Mouse (Mus musculus) megakaryocyte, adult 5-6 weeks (primary cell): Measurements from ENCODE around the gene Svep1. TPM values are rescaled to one million over a fixed set of nuclear protein-coding genes. Genes with fewer than 3 reads are reported as not detected.
A peak's percentile ranks its signal among the peaks of the same experiment; 100 is the strongest.

ENCODE experiments used
- ATAC-seq: 2 replicates; pipeline ENCODE4 v1.8.0; 2016; ENCODE audit warnings: mild to moderate bottlenecking, inconsistent platforms; ENCODE audit not compliant: poor library complexity, severe bottlenecking
- total RNA-seq, 2 experiments: library from RNA; stranded (forward) in 1 of 2; stranded (reverse) in 1 of 2; fragments of 153-499, 151-499 nt in 1 of 2; fragments of 221-1000, 200-1000 nt in 1 of 2; gene quantifications; 2 replicates each; pipeline versions ENCODE4 v1.2.3 to v1.2.4; 2015 to 2017

Gene Svep1
- total RNA-seq, 2 experiments from 2014 or later: 0.07 TPM; not detected in 1

DNA sequence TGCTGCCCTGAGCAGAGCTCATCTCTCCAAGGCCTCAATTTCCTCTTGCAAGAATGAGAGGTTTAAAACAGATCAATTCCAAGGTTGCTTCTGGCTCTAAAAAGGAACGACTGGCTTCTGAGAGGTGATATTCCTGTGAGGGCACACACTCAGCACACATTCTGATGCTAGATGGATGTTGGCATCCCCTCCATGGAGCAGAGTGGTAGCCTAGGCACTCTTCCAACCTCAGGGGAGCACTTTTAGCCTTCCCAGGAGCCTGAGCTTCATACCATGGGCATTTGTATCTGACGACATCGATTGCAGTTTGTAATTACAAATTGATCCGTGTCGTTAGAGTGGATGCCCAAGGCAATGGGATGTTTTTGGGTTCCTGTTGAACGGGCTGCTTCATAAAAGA lies 33.3 kb downstream of the Svep1 start:
- no peak for ATAC-seq

DNA sequence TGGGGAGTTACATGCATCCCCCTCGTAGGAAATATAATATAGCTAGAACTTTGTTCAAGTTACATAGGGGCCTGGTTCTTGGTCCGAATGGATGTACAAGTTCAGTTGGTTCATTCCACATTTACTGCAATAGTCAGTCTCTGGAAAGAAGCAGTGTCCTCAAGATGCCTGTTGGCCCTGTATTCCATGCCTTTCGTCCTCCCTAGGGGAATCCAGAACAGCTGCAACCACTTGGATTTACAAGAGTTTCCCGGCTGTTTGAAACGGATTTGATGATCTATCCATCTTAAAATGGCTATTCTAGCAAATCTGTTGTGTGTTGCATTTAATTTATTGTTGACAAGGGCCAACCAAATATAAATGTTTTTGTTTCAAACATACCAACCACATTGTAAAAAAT lies 36.2 kb downstream of the Svep1 start:
- ATAC-seq: no peak

DNA sequence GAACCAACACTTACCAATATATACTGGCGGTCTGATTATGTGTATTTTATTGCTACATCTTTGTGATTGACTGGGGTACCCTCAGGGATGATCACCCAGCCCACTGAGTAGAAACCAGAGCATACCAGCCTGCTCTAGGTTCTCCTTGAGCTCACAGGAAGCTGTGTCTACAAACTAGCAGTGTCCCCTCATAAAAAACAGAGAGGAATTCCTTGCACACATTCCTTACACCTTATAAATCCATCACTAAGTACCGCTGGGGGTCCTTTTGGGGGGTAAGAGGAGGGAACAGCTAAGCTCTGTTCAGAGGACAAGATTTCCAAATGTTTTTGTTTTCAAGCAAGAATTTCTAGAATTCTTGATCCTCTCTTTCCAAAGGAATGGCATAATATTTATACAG lies 36.7 kb downstream of the Svep1 start:
- no peak for ATAC-seq

- no peak for ATAC-seq
Observed at GRCm38 (mm10) chr4:58168366-58168765, 38.3 kb downstream of the Svep1 start.

- no peak for ATAC-seq
Observed at GRCm38 (mm10) chr4:58165711-58166110, 40.9 kb downstream of the Svep1 start.

- no peak for ATAC-seq
Observed at GRCm38 (mm10) chr4:58161901-58162300, 44.8 kb downstream of the Svep1 start.

GRCm38 (mm10) chr4:58159564-58159963 lies 47.1 kb downstream of the Svep1 start:
- no peak for ATAC-seq

- ATAC-seq: no peak
Observed at GRCm38 (mm10) chr4:58150301-58150700, 56.4 kb downstream of the Svep1 start.

- no peak for ATAC-seq
Observed at GRCm38 (mm10) chr4:58149186-58149585, 57.5 kb downstream of the Svep1 start.

DNA sequence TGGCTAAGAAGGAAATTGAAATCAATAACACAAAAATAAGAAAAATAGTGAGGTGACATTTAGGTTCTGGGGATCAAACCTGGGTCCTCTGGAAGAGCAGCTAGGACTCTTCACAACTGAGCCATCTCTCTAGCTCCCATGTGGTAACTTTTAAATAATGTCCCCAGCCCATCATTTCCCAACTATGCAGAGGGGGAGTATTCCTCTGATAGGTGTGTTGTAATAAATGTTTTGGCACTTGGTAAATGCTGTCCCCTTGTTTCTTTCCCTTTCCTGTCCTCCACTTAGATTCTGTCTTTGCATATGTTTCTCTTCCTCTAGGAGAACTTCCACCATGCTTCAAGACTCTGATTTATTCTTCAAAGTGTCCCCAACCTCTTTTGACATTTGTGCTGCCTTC lies 58.1 kb downstream of the Svep1 start:
- no peak for ATAC-seq

GRCm38 (mm10) chr4:58146676-58147075 lies 60.0 kb downstream of the Svep1 start:
- no peak for ATAC-seq

DNA sequence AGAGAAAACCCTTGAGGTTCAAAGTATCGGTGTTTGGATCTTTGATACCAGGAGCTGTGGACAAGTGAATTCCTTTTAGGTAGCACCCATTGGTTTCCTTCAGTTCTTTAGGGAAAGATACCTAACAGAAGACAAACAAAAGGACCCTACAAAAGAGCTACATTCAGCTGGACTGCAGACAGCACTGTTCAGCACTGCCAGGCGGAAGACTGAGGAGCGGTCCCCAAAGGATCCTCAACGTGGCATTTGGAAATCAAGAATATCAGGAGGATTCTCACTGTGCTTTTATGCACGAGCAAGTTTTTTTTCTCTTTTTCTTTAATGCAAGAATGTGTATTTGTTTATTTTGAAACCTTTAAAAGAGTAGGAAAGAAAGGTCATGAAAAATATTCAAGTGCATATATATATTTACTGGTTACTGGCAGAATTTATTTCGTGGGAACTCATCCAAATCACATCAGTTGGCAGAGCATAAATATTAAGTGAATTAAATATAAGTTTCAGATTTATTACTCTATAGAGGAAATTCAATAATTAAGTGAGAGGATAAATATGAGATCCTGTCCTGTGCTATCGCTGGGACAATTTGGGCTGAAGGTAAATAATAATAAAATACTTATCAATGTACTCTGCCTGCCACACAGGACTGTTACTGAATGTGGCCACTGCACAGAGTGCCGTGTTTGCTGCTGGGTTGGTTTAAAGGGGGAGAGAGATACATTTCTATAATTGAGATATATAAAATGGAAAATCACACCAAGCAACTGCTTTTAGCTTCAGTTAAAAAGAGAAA lies 66.7 kb downstream of the Svep1 start:
- ATAC-seq: no peak

DNA sequence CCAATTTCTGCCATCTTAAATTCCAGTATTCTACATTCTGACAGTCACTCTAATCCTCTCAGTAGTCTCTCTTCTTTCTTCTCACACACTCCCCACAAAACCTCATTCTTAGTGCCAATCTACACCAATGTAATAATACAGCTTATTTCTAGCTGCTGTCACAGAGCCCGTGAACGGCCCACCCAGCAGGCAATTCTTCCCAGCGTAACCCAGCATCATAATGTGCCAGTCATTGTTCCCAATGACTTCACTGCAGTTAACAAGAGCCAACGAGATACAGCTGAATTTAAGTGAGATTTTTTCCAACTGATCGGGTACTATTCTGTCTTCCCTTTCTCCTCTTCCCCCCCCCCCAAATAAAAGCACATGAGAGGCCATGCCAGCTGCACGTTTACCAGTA lies 67.4 kb downstream of the Svep1 start:
- ATAC-seq: no peak

- no peak for ATAC-seq
Observed at GRCm38 (mm10) chr4:58133610-58134309, 72.9 kb downstream of the Svep1 start.

DNA sequence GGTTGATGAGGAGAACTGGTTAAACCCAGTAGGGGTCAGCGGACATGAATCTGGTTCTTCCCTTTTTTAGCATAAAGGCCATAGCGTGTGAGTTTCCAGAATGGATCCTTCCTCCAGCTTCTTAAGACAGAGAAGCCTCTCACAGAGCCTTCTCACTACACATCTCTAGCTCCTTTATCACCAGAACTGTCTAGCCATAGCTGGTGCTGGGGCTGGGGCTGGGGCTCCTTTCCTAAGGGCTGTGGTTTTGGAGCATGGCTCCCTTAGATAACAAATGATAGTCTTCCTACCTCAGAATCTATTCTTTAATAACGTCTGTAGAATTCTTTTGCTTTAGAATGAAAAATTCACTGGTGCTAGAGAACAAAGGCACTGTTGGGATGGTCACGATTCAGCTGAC lies 76.8 kb downstream of the Svep1 start:
- no peak for ATAC-seq

DNA sequence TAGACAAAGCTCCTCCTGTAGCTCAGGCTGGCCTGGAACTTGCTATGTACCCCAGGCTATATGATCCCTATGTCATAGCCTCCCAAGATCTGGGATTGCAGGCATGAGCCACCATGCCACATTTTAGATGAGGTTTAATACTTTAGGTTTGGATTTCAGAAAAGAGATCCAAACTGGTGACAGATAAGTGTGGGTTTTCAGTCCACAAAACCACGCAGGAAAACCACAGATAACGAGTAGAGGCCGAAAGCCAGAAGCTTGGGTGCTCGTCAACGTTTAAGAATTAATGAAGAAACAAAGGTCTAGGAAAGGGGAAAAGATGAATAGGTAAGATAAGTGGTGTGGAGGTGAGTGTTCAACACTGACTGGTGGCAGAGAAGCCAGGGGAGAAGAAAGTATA lies 79.6 kb downstream of the Svep1 start:
- ATAC-seq: no peak

- no peak for ATAC-seq
Observed at GRCm38 (mm10) chr4:58115452-58115851, 91.2 kb downstream of the Svep1 start.

DNA sequence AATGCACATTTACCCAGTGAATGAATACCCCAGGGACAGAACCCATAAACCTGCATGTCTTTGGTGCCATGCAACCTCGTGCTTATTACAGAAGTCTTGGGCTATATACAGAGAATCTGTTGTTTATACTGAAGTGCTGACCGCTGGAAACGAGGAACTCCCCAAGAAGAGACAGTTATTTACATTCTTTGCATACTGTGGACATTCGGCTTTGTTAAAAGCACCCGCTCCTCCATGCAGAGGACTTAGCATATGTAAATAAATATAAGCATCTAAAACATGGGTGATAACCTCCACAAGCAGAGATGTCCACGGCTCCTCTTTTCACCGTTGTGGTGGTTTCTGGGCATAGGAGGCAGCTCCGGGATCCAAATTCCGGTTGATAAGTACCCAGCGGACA lies 95.7 kb downstream of the Svep1 start:
- ATAC-seq: no peak

- no peak for ATAC-seq
Observed at GRCm38 (mm10) chr4:58109793-58110192, 96.9 kb downstream of the Svep1 start.

DNA sequence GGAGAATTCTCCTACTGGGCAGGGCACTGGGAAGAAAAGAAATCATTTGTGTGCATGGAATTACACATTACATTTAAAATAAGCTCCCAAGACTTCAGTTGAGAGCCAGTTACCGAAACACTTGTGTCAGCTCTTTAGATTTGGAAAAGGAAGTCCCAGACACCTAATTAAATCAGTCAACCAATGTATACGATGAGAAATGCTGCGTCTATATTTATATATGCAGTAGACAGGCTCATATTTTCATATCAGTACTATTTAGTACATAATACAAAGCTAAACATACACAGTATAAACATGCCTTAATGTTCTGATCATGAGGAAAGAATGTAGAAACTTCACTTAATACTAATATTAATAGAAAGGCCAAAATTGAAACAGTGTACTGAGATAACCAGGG lies 98.3 kb downstream of the Svep1 start:
- no peak for ATAC-seq

GRCm38 (mm10) chr4:58097732-58098131 lies 108.9 kb downstream of the Svep1 start:
- peak; percentile 62 for ATAC-seq

DNA sequence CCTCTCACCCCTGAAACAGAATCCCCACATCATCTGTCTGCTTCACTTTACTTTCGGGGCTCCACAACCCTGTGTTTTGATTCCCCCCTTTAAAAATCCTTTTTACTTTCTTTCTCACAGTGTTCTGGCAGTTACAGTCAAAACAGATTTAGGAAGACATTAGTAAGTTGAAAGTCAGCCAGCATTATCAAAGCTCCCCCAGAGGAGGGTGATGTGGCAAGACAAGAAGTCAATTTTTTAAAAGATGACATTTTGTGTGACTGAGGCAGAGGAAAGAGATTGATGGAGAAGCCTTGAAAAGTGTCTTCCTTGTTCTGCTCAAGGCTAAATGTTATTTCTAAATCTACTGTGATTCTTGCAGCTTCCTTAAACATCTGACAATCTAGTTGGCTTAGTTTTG lies 119.9 kb downstream of the Svep1 start:
- ATAC-seq: no peak
